Mouse (Mus musculus) limb, embryonic 14.5 days (tissue): ENCODE measurements around the gene Acer2. TPM values are rescaled to one million over a fixed set of nuclear protein-coding genes. Genes with fewer than 3 reads are reported as not detected.

ENCODE experiments used
- ATAC-seq: fragments of 200-750 bp; cut with Nextera tagmentation; 2 replicates; pipeline ENCODE4 v1.8.0; 2017; ENCODE audit warnings: low read depth, moderate number of reproducible peaks, moderate TSS enrichment; ENCODE audit not compliant: low FRiP score
- DNase-seq: peaks from one replicate; pipeline ENCODE4 v3.0.0-alpha.2; 2015; ENCODE audit warnings: low spot score
- H3K27ac ChIP-seq: fragments of 300-500 bp; sonication (generic); replicated peaks from 2 replicates; pipeline ENCODE4 v1.5.1; 2014; ENCODE audit warnings: low read depth, mild to moderate bottlenecking, low read length, moderate library complexity, mixed read lengths
- H3K27me3 ChIP-seq: fragments of 300-500 bp; sonication (generic); 2 replicates; pipeline ENCODE4 v1.6.1; 2014; ENCODE audit warnings: low read length, mixed read lengths; ENCODE audit not compliant: control insufficient read depth, insufficient read depth
- H3K36me3 ChIP-seq: fragments of 300-500 bp; sonication (generic); 2 replicates; pipeline ENCODE4 v1.6.1; 2014; ENCODE audit warnings: mild to moderate bottlenecking, low read length, moderate library complexity, mixed read lengths; ENCODE audit not compliant: control insufficient read depth, insufficient read depth
- H3K4me1 ChIP-seq: fragments of 300-500 bp; sonication (generic); 2 replicates; pipeline ENCODE4 v1.6.1; 2014; ENCODE audit warnings: antibody characterized with exemption, low read length, mixed read lengths; ENCODE audit not compliant: control insufficient read depth, insufficient read depth
- H3K4me2 ChIP-seq: fragments of 300-500 bp; sonication (generic); replicated peaks from 2 replicates; pipeline ENCODE4 v1.6.1; 2014; ENCODE audit warnings: low read depth, mild to moderate bottlenecking, low read length, moderate library complexity; ENCODE audit not compliant: severe bottlenecking
- H3K4me3 ChIP-seq: fragments of 300-500 bp; sonication (generic); replicated peaks from 2 replicates; pipeline ENCODE4 v1.5.1; 2014; ENCODE audit warnings: low read length
- H3K9ac ChIP-seq: fragments of 300-500 bp; sonication (generic); 2 replicates; pipeline ENCODE4 v1.6.1; 2014; ENCODE audit warnings: mild to moderate bottlenecking, low read depth, low read length, moderate library complexity; ENCODE audit not compliant: severe bottlenecking
- H3K9me3 ChIP-seq: fragments of 300-500 bp; sonication (generic); 2 replicates; pipeline ENCODE4 v1.6.1; 2016; ENCODE audit warnings: low read length; ENCODE audit not compliant: control insufficient read depth
- POLR2A ChIP-seq: fragments of 200-500 bp; IDR thresholded peaks from 2 replicates; pipeline ENCODE4 v1.8.0; 2012; ENCODE audit warnings: inconsistent platforms, mild to moderate bottlenecking, moderate library complexity, borderline replicate concordance; ENCODE audit not compliant: insufficient read depth, insufficient read length; ENCODE audit errors: extremely low read depth
- WGBS: fragments of 180-500 bp; shearing (Covaris S2); extraction: QIAGEN DNeasy Blood & Tissue Kit; methylation state at CpG from one replicate; pipeline ENCODE4 v1.1.7; 2014; 5-methylcytosine and 5-hydroxymethylcytosine counted together
- polyA plus RNA-seq, 2 experiments: library from polyadenylated mRNA; depleted of rRNA in 1 of 2; stranded (reverse) in 1 of 2; unstranded in 1 of 2; fragments of >200 nt; fragmentation: Nextera tagmentation in 1 of 2; extraction: Ambion mirVana in 1 of 2; gene quantifications; 2 replicates each; pipeline versions ENCODE4 v1.2.1 to v1.2.3; 2012 to 2014

Gene Acer2
- polyA plus RNA-seq, 2 experiments = 8.6 to 15.9 TPM

GRCm38 (mm10) chr4:86857113-86858069, 16.8 kb upstream of the Acer2 start, which contains the start of gene Rps6:
TSS of gene Rps6 (minus strand) at chr4:86857412.
- H3K36me3 ChIP-seq = peaks cover 31% of the 10 kb centered on the region
- H3K9ac ChIP-seq = peak within 1 kb of the TSS; percentile 99
- under 1% methylated on average over 57 of the region's 68 CpGs for WGBS
- peak within 1 kb of the TSS; percentile 85 for H3K4me2 ChIP-seq
- H3K4me3 ChIP-seq = peak within 1 kb of the TSS; percentile 97
- peak within 1 kb of the TSS; percentile 98 for H3K27ac ChIP-seq
- DNase-seq (peak; percentile 98), ATAC-seq (peak; percentile 98)
- no peaks in the 10 kb centered on the region for H3K9me3 ChIP-seq
- peaks cover 5% of the 10 kb centered on the region; the same call in 1 of the 2 replicates for H3K4me1 ChIP-seq
- peak; percentile 97; the same call in 1 of the 2 replicates for TF ChIP-seq POLR2A
- H3K27me3 ChIP-seq = no peaks in the 10 kb centered on the region

DNA sequence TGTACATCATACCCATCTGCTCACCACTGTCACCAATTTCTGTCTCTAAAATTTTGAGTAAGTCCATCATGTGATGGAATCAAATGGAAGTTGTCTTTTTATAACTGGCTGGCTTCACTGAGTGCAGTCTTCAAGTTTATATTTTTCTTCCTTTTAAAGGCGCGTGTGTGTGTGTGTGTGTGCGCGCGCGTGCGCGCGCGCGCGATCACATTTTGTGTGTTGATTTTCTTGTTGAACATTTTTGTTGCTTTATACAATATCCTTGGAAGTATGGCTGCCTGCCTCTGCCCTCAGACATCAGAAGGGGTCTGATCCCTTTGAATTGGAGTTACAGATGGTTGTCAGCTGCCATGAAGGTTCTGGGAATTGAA, 16.1 kb upstream of the Acer2 start:
- H3K36me3 ChIP-seq = peaks cover 26% of the 10 kb centered on the region
- H3K27ac ChIP-seq = 0 out of 2 replicates have a peak overlapping the region, but pooled peaks have one; percentile 98
- H3K4me1 ChIP-seq = peaks cover 5% of the 10 kb centered on the region; the same call in 1 of the 2 replicates
- H3K27me3 ChIP-seq = no peaks in the 10 kb centered on the region
- H3K9ac ChIP-seq = peak overlapping the region; percentile 99
- H3K4me3 ChIP-seq = peak overlapping the region; percentile 97
- H3K4me2 ChIP-seq = peak overlapping the region; percentile 85
- DNase-seq (no peak), ATAC-seq (no peak)
- no peaks in the 10 kb centered on the region for H3K9me3 ChIP-seq
- TF ChIP-seq POLR2A = no peak
- WGBS = 57% methylated on average over 12 of the region's 12 CpGs

DNA sequence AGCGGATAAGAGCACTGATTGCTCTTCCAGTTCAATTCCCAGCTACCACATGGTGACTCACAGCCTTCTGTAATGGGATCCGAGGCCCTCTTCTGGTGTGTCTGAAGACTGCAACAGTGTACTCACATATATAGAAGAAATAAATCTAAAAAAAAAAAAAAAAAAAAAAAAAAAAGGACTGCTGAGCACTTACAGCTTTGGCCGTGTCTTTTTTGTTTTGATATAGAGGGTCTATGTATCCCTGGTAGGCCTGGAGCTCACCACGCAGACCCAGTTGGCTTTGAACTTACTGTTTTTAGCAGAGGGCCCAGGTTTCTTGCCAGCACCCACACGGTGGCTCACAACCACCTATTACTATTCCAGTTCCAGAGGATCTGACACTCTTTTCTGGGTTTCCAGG, 10.1 kb upstream of the Acer2 start:
- Histone ChIP-seq H3K4me1 (no peaks in the 10 kb centered on the region), H3K9me3 (no peaks in the 10 kb centered on the region), H3K36me3 (no peaks in the 10 kb centered on the region), H3K27ac (no peak overlapping the region), H3K4me3 (no peak overlapping the region), H3K4me2 (no peak overlapping the region), H3K27me3 (no peaks in the 10 kb centered on the region), H3K9ac (no peak overlapping the region)
- 76% methylated on average over 5 of the region's 5 CpGs for WGBS
- DNase-seq (no peak), ATAC-seq (no peak)
- no peak for TF ChIP-seq POLR2A

DNA sequence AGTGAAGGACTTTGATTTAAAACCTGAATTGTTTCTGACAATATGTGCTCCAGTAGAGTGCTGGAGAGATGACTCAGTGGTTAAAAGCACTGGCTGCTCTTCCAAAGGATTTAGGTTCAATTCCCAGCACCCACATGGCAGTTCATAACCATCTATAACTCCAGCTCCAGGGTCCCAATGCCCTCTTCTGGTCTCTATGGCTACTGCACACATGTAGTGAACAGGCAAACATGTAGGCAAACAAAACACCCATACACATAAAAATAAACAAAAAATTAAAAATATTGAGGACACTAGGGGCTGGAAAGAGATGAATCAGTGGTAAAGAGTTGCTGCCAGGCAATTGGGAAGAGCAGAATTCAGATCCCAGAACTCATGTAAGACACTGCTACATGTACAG, 2.2 kb upstream of the Acer2 start:
- TF ChIP-seq POLR2A = no peak
- Histone ChIP-seq H3K9ac (no peak overlapping the region), H3K4me2 (no peak overlapping the region), H3K9me3 (no peaks in the 10 kb centered on the region), H3K4me1 (peaks cover 4% of the 10 kb centered on the region; the same call in 1 of the 2 replicates), H3K27ac (no peak overlapping the region), H3K36me3 (no peaks in the 10 kb centered on the region), H3K4me3 (no peak overlapping the region), H3K27me3 (no peaks in the 10 kb centered on the region)
- no peak for DNase-seq
- ATAC-seq = no peak

DNA sequence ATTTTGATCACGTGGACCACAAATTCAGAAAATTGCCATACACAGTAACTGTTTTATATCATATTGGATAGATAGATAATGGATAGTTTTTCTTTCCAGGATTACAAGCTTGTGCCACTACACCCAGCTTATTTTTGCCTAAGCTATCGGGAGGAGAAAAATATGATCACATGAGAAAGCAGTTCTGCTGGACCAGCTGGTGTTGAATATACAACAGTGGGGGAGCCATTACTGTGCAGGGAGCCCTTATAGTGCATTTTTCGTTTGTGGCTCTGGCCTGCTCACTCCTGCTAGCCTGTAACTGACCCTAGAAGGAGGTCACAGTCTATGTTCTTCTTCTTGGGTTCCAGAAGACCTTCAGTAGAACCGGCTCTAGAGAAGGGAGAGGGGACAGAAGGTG, 1.1 kb upstream of the Acer2 start:
- H3K4me3 ChIP-seq = no peak overlapping the region
- no peak for TF ChIP-seq POLR2A
- H3K4me1 ChIP-seq = peaks cover 4% of the 10 kb centered on the region; the same call in 1 of the 2 replicates
- no peak for ATAC-seq
- H3K9me3 ChIP-seq = no peaks in the 10 kb centered on the region
- no peak overlapping the region for H3K4me2 ChIP-seq
- H3K36me3 ChIP-seq = no peaks in the 10 kb centered on the region
- no peaks in the 10 kb centered on the region for H3K27me3 ChIP-seq
- DNase-seq = no peak
- WGBS = 48% methylated on average over 4 of the region's 4 CpGs
- no peak overlapping the region for H3K9ac ChIP-seq
- no peak overlapping the region for H3K27ac ChIP-seq
